Mouse (Mus musculus) liver, embryonic 11.5 days (tissue): ENCODE measurements around the gene Lnpep. TPM values are rescaled to one million over a fixed set of nuclear protein-coding genes. Genes with fewer than 3 reads are reported as not detected.
A peak's percentile ranks its signal among the peaks of the same experiment; 100 is the strongest.

Experiments used
- ATAC-seq: fragments of 200-750 bp; cut with Nextera tagmentation; replicated peaks from 2 replicates; pipeline ENCODE4 v1.8.0; 2017; ENCODE audit warnings: moderate number of reproducible peaks, mild to moderate bottlenecking, moderate TSS enrichment, moderate library complexity; ENCODE audit not compliant: low FRiP score
- DNase-seq: peaks from one replicate; pipeline ENCODE4 v3.0.0-alpha.2; 2017; ENCODE audit warnings: low spot score
- H3K27ac ChIP-seq: fragments of 300-500 bp; sonication (generic); 2 replicates; pipeline ENCODE4 v1.5.1; 2014; ENCODE audit warnings: mild to moderate bottlenecking, low read depth, low read length, control low read depth
- H3K27me3 ChIP-seq: fragments of 300-500 bp; sonication (generic); replicated peaks from 2 replicates; pipeline ENCODE4 v1.6.1; 2014; ENCODE audit warnings: low read length, mixed read lengths; ENCODE audit not compliant: control insufficient read depth, insufficient read depth
- H3K36me3 ChIP-seq: fragments of 300-500 bp; sonication (generic); 2 replicates; pipeline ENCODE4 v1.6.1; 2014; ENCODE audit warnings: mild to moderate bottlenecking, low read length, moderate library complexity, mixed read lengths; ENCODE audit not compliant: control insufficient read depth, insufficient read depth
- H3K4me1 ChIP-seq: fragments of 300-500 bp; sonication (generic); replicated peaks from 2 replicates; pipeline ENCODE4 v1.6.1; 2014; ENCODE audit warnings: low read length, mixed read lengths; ENCODE audit not compliant: control insufficient read depth, insufficient read depth
- H3K4me2 ChIP-seq: fragments of 300-500 bp; sonication (generic); 2 replicates; pipeline ENCODE4 v1.6.1; 2014; ENCODE audit warnings: mild to moderate bottlenecking, control low read depth, moderate library complexity
- H3K4me3 ChIP-seq: fragments of 300-500 bp; sonication (generic); 2 replicates; pipeline ENCODE4 v1.5.1; 2014; ENCODE audit warnings: low read depth, low read length, control low read depth
- H3K9ac ChIP-seq: fragments of 300-500 bp; sonication (generic); 2 replicates; pipeline ENCODE4 v1.6.1; 2014; ENCODE audit warnings: low read depth, low read length, control low read depth
- H3K9me3 ChIP-seq: fragments of 300-500 bp; sonication (generic); 2 replicates; pipeline ENCODE4 v1.6.1; 2016; ENCODE audit warnings: low read length, inconsistent platforms, mixed read lengths; ENCODE audit not compliant: control insufficient read depth
- WGBS: fragments of 180-500 bp; shearing (Covaris S2); extraction: QIAGEN DNeasy Blood & Tissue Kit; methylation state at CpG from one replicate; pipeline ENCODE4 v1.1.7; 2014; 5-methylcytosine and 5-hydroxymethylcytosine counted together
- polyA plus RNA-seq: library from polyadenylated mRNA; unstranded; fragments of >200 nt; fragmentation: Nextera tagmentation; extraction: Ambion mirVana; gene quantifications from 2 replicates; pipeline ENCODE4 v1.2.1, GENCODE M21; 2014

The Lnpep gene
- polyA plus RNA-seq, 1 experiment from 2014 or later = 6.6 TPM

DNA sequence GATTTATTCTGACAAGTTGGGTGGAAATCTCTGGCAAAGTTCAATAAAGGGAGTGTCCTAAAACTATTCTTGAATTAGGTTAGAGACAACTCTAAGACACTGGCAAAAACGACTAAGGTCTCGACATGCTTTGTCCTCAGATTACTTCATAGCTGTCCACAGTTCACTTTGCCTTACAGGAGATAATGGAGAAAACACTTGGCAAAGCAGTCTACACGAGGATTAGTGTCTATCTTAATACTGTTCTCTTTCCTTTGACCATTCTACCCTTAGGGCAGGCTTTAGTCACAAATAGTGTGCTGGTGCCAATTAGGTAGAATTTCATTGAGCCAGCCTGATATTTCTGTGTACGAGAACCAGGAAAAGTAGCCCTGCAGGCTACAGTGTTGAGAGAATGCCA, 22.5 kb downstream of the Lnpep start:
- 76% methylated on average over 4 of the region's 4 CpGs for WGBS
- H3K27ac ChIP-seq = no peak overlapping the region
- no peaks in the 10 kb centered on the region for H3K27me3 ChIP-seq
- no peak for ATAC-seq
- no peaks in the 10 kb centered on the region for H3K36me3 ChIP-seq
- H3K9ac ChIP-seq = no peak overlapping the region
- no peak for DNase-seq
- no peak overlapping the region for H3K4me2 ChIP-seq
- H3K9me3 ChIP-seq = no peaks in the 10 kb centered on the region
- H3K4me3 ChIP-seq = no peak overlapping the region
- H3K4me1 ChIP-seq = peaks cover 7% of the 10 kb centered on the region

DNA sequence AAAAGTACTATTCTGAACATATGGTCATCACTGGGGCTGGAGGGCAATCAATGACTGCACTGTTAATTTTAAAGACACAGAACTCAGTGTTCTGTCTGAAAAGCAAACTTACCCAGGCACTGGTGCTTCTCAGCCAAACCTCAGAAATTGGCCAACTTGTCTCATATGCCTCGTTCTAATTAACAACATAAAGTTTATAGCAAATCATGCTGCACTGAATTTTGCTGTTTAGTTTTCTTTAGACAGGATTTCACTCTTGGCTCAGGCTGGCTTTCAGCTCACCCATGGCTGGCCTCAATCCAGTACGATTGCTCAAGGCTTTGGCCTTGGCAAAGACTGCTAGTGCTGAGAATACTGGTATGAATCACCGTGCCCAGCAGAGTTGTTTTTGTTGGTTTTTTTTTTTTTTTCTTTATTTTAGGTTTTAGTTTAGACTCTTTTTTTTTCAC, 24.0 kb downstream of the Lnpep start:
- no peak overlapping the region for H3K4me3 ChIP-seq
- no peaks in the 10 kb centered on the region for H3K27me3 ChIP-seq
- no peak overlapping the region for H3K9ac ChIP-seq
- 61% methylated on average over 3 of the region's 3 CpGs for WGBS
- no peaks in the 10 kb centered on the region for H3K36me3 ChIP-seq
- H3K9me3 ChIP-seq = no peaks in the 10 kb centered on the region
- H3K4me1 ChIP-seq = peaks cover 7% of the 10 kb centered on the region
- no peak overlapping the region for H3K27ac ChIP-seq
- H3K4me2 ChIP-seq = no peak overlapping the region
- DNase-seq (no peak), ATAC-seq (no peak)

DNA sequence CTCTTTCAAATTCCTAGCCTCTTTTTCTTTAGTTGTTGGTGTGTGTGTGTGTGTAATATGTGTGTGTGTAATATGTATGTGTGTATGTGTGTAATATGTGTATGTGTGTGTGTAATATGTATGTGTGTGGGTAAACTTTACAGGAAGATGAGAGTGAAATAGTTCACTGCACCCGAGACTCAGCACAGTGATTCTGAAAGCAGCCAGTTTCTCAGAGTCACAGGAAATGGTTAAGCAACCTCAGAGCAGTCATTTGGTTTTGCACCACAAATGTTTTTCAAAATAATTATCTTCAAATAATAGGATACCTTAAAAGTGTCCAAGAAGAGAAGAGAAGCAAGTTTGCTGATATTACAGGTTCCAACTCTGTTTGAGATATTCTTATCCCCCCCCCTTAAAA, 24.8 kb downstream of the Lnpep start:
- Histone ChIP-seq H3K27ac (no peak overlapping the region), H3K4me3 (no peak overlapping the region), H3K4me2 (no peak overlapping the region), H3K9ac (no peak overlapping the region), H3K9me3 (no peaks in the 10 kb centered on the region), H3K36me3 (no peaks in the 10 kb centered on the region), H3K27me3 (no peaks in the 10 kb centered on the region), H3K4me1 (peaks cover 7% of the 10 kb centered on the region)
- ATAC-seq (no peak), DNase-seq (no peak)
- 58% methylated on average over 1 of the region's 1 CpGs for WGBS

DNA sequence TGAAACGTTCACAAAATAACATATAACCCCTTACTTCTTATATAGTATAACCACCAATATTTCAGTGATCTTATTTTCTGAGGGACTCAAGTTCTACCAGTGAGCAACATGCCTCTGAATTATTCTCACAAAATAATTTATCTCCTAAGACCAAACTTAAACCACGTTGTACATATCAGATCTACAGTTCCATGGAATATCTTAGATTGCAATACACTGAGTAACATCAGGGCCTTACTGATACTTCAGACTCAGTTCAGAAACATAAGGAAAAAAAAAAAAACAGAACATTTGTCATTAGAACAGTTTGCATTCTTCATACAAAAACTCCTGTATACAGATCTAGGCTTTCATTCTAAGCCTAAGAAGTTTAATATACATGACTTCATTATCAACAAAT, 26.5 kb downstream of the Lnpep start:
- H3K27me3 ChIP-seq = no peaks in the 10 kb centered on the region
- H3K36me3 ChIP-seq = no peaks in the 10 kb centered on the region
- H3K9me3 ChIP-seq = no peaks in the 10 kb centered on the region
- no peak overlapping the region for H3K4me3 ChIP-seq
- H3K27ac ChIP-seq = no peak overlapping the region
- H3K9ac ChIP-seq = no peak overlapping the region
- peak; percentile 54; the same call in 1 of the 2 replicates for ATAC-seq
- DNase-seq = no peak
- peaks cover 7% of the 10 kb centered on the region for H3K4me1 ChIP-seq
- no peak overlapping the region for H3K4me2 ChIP-seq
- WGBS = 62% methylated on average over 2 of the region's 2 CpGs

DNA sequence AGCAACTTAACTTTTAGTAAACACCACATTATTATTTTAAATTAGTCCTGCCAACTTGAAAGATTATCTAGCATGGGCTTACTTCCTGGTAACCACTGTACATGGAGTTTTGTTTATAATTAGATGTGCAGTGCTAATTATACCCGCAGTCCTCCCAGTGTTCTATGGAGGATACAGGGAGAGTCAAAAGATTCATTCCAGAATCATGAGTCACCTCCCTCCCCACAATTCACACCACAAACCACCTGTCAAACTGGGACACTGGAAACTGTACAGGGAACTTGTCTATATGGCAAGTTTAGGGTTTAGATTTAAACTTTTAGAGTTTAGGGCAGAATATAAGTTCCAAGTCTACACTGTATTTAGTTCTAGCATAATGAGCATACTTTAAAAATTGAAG, 31.9 kb downstream of the Lnpep start:
- no peak overlapping the region for H3K9ac ChIP-seq
- 67% methylated on average over 1 of the region's 1 CpGs for WGBS
- H3K4me1 ChIP-seq = no peaks in the 10 kb centered on the region; the same call in 1 of the 2 replicates
- ATAC-seq = no peak
- no peak overlapping the region for H3K4me2 ChIP-seq
- H3K36me3 ChIP-seq = no peaks in the 10 kb centered on the region
- H3K27me3 ChIP-seq = no peaks in the 10 kb centered on the region
- H3K4me3 ChIP-seq = no peak overlapping the region
- no peak overlapping the region for H3K27ac ChIP-seq
- DNase-seq = no peak
- no peaks in the 10 kb centered on the region for H3K9me3 ChIP-seq

DNA sequence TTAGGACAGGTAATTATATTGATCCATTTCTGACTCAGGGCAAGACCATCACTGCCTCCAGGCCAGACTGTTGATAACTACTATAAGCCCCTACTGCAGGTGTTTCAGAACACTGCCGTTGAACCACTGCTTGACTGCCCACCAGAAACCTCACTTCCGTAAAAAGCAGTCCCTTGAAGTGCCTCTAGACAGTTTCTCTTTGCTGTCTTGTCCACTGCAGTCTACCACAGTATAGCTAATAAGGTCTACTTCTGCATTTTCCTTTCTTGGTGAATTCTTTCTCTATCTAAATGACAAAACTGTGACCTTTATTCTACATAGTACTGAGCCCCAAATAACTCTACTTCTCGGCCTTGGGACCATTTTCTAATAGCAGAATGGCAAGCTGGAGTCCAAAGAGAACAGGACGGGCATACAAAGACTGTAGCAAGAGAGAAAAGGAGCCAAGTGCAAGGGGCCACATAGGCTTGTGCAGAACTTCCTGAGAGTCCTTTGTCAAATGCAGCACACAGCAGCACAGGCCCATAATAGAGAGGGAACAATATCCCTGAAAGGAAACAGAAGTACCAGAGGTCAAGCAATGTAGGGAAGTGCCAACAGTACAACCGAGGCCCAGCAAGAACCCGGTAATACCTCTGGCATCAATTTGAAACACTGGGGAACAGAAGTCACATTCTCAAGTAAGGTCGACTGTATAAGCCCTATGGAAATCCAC, 37.4 kb downstream of the Lnpep start:
- WGBS = 56% methylated on average over 7 of the region's 7 CpGs
- ATAC-seq = no peak; the same call in 1 of the 2 replicates
- H3K4me2 ChIP-seq = no peak overlapping the region
- no peak for DNase-seq
- peak overlapping the region; percentile 15; the same call in 1 of the 2 replicates for H3K27ac ChIP-seq
- H3K9me3 ChIP-seq = no peaks in the 10 kb centered on the region
- peaks cover 9% of the 10 kb centered on the region; the same call in 1 of the 2 replicates for H3K4me1 ChIP-seq
- H3K9ac ChIP-seq = no peak overlapping the region
- H3K36me3 ChIP-seq = no peaks in the 10 kb centered on the region
- no peak overlapping the region for H3K4me3 ChIP-seq
- H3K27me3 ChIP-seq = no peaks in the 10 kb centered on the region

DNA sequence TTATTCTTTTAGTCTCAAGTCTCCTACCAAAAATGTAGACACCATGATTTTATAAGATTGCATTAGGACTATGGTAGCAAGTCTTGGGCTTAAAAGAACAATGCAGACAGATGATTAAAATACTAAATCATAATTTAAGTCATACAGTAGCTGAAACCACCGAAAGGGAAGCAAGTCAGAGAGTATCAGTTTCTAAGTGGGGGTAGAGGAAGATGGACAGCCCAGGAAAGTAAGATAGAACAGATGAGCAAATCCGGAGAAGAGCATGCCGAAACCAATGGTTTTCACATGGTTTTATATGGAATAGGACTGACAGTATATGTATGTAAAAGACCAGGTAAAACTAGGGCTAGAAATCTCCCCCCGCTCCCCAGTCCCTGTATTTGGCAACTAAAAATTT, 39.7 kb downstream of the Lnpep start:
- peaks cover 10% of the 10 kb centered on the region; the same call in 1 of the 2 replicates for H3K4me1 ChIP-seq
- ATAC-seq (no peak), DNase-seq (no peak)
- no peak overlapping the region for H3K4me2 ChIP-seq
- no peak overlapping the region for H3K4me3 ChIP-seq
- H3K9me3 ChIP-seq = no peaks in the 10 kb centered on the region
- H3K36me3 ChIP-seq = no peaks in the 10 kb centered on the region
- no peak overlapping the region for H3K9ac ChIP-seq
- H3K27ac ChIP-seq = no peak overlapping the region
- H3K27me3 ChIP-seq = no peaks in the 10 kb centered on the region
- 77% methylated on average over 4 of the region's 4 CpGs for WGBS

DNA sequence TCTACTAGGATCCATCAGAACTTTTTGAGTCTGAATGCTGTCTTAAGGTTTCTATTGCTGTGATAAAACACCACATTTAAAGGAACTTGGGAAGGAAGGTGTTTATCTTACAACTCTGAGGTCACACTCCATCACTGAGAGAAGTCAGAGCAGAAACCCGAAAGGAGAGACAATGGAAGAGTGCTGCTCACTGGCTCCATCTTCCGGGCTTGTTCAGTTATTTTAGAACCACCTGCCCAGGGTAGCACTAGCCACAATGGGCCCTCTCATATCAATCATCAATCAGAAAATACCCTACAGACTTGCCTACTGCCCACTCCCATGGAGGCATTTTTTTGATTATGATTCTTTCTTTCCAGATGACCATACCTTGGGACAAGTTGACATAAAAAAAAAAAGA, 41.0 kb downstream of the Lnpep start:
- ATAC-seq (peak; percentile 38; the same call in 1 of the 2 replicates), DNase-seq (no peak)
- Histone ChIP-seq H3K27me3 (no peaks in the 10 kb centered on the region), H3K4me1 (peaks cover 10% of the 10 kb centered on the region; the same call in 1 of the 2 replicates), H3K4me2 (no peak overlapping the region), H3K36me3 (no peaks in the 10 kb centered on the region; the same call in 1 of the 2 replicates), H3K9me3 (no peaks in the 10 kb centered on the region), H3K4me3 (no peak overlapping the region), H3K27ac (no peak overlapping the region), H3K9ac (no peak overlapping the region)
- 42% methylated on average over 2 of the region's 2 CpGs for WGBS

DNA sequence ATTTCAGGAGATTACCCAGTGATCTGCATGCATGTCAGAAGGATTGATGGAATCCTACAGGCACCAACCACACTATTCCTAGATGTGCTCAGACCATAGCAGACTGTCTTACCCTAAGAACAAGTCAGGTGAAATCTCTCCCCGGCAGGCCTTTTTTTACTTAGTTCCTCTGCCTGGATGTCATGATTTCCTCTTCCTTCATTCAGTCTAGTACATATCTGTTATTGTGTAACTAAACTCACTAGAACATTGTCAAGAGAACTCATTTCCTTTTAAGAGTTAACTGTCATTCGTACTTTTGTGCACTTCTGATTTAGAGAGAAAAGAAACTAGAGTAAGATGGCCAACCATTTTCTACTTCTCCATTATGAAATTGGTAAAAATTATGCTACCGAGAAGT, 43.6 kb downstream of the Lnpep start:
- no peak for DNase-seq
- no peak overlapping the region for H3K4me2 ChIP-seq
- no peaks in the 10 kb centered on the region for H3K27me3 ChIP-seq
- H3K27ac ChIP-seq = no peak overlapping the region
- WGBS = 71% methylated on average over 3 of the region's 3 CpGs
- H3K4me1 ChIP-seq = peaks cover 5% of the 10 kb centered on the region; the same call in 1 of the 2 replicates
- H3K9ac ChIP-seq = no peak overlapping the region
- H3K9me3 ChIP-seq = no peaks in the 10 kb centered on the region
- no peak for ATAC-seq
- H3K36me3 ChIP-seq = no peaks in the 10 kb centered on the region; the same call in 1 of the 2 replicates
- no peak overlapping the region for H3K4me3 ChIP-seq
